Mouse (Mus musculus) neural tube, embryonic 11.5 days (tissue): ENCODE results near the gene Ano4. TPM values are rescaled to one million over a fixed set of nuclear protein-coding genes. Genes with fewer than 3 reads are reported as not detected.
A peak's percentile ranks its signal among the peaks of the same experiment; 100 is the strongest.

Experiments used
- ATAC-seq: fragments of 200-750 bp; cut with Nextera tagmentation; 2 replicates; pipeline ENCODE4 v1.8.0; 2017; ENCODE audit warnings: moderate number of reproducible peaks, mild to moderate bottlenecking, moderate TSS enrichment, moderate library complexity; ENCODE audit not compliant: insufficient read depth, low FRiP score, low TSS enrichment
- DNase-seq: peaks from one replicate; pipeline ENCODE4 v3.0.0-alpha.2; 2015; ENCODE audit warnings: low spot score
- H3K27ac ChIP-seq: fragments of 300-500 bp; sonication (generic); 2 replicates; pipeline ENCODE4 v1.5.1; 2014; ENCODE audit warnings: low read depth, mild to moderate bottlenecking, low read length
- H3K27me3 ChIP-seq: fragments of 300-500 bp; sonication (generic); 2 replicates; pipeline ENCODE4 v1.6.1; 2014; ENCODE audit warnings: mild to moderate bottlenecking, low read length, mixed read lengths; ENCODE audit not compliant: control insufficient read depth, insufficient read depth
- H3K36me3 ChIP-seq: fragments of 300-500 bp; sonication (generic); 2 replicates; pipeline ENCODE4 v1.6.1; 2014; ENCODE audit warnings: mild to moderate bottlenecking, low read length, moderate library complexity, mixed read lengths; ENCODE audit not compliant: control insufficient read depth, insufficient read depth
- H3K4me1 ChIP-seq: fragments of 300-500 bp; sonication (generic); 2 replicates; pipeline ENCODE4 v1.6.1; 2014; ENCODE audit warnings: low read length, mixed read lengths; ENCODE audit not compliant: control insufficient read depth, insufficient read depth
- H3K4me2 ChIP-seq: fragments of 300-500 bp; sonication (generic); 2 replicates; pipeline ENCODE4 v1.6.1; 2014; ENCODE audit warnings: low read depth, mild to moderate bottlenecking, moderate library complexity
- H3K4me3 ChIP-seq: fragments of 300-500 bp; sonication (generic); 2 replicates; pipeline ENCODE4 v1.5.1; 2014; ENCODE audit warnings: low read depth, low read length
- H3K9ac ChIP-seq: fragments of 300-500 bp; sonication (generic); 2 replicates; pipeline ENCODE4 v1.6.1; 2014; ENCODE audit warnings: mild to moderate bottlenecking, low read length
- H3K9me3 ChIP-seq: fragments of 300-500 bp; sonication (generic); 2 replicates; pipeline ENCODE4 v1.6.1; 2016; ENCODE audit warnings: low read length; ENCODE audit not compliant: control insufficient read depth
- WGBS: fragments of 180-500 bp; shearing (Covaris S2); extraction: QIAGEN DNeasy Blood & Tissue Kit; methylation state at CpG from one replicate; pipeline ENCODE4 v1.1.7; 2014; 5-methylcytosine and 5-hydroxymethylcytosine counted together
- polyA plus RNA-seq: library from polyadenylated mRNA; unstranded; fragments of >200 nt; fragmentation: Nextera tagmentation; extraction: Ambion mirVana; gene quantifications from 2 replicates; pipeline ENCODE4 v1.2.1, GENCODE M21; 2014

Ano4 gene
- polyA plus RNA-seq, 1 experiment from 2014 or later: 1.4 TPM

- Histone ChIP-seq H3K4me2 (no peak overlapping the region), H3K27ac (no peak overlapping the region), H3K9me3 (no peaks in the 10 kb centered on the region), H3K4me3 (no peak overlapping the region), H3K27me3 (no peaks in the 10 kb centered on the region), H3K36me3 (no peaks in the 10 kb centered on the region), H3K9ac (no peak overlapping the region), H3K4me1 (no peaks in the 10 kb centered on the region)
- WGBS: 32% methylated on average over 8 of the region's 8 CpGs
- DNase-seq (peak; percentile 29), ATAC-seq (no peak)
Measured at GRCm38 (mm10) chr10:88983444-88983843, 361.1 kb downstream of the Ano4 start.

DNA sequence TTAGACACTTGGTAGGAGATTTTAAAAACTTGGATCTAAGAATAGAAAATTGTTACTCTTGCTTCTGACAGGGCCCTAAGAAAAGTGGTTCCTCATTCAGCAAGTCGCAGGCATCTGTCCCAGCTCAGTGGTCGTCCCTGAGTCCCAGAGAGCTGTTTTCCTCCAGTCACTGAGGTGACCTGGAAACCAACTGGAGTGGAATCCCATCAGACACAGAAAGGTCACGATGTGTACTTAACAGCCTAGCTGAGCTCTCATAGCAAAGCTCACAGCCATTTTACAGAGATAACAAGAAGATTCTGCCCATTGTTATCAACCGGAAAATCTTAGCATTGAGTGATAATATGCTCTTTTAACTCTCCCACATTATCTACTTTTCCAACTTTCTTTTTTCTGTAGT lies 365.1 kb downstream of the Ano4 start:
- H3K4me2 ChIP-seq: no peak overlapping the region
- no peak for DNase-seq
- WGBS: 83% methylated on average over 4 of the region's 4 CpGs
- no peak overlapping the region for H3K4me3 ChIP-seq
- no peaks in the 10 kb centered on the region for H3K27me3 ChIP-seq
- H3K27ac ChIP-seq: no peak overlapping the region
- H3K9ac ChIP-seq: no peak overlapping the region
- H3K9me3 ChIP-seq: no peaks in the 10 kb centered on the region
- no peaks in the 10 kb centered on the region for H3K36me3 ChIP-seq
- ATAC-seq: no peak
- H3K4me1 ChIP-seq: no peaks in the 10 kb centered on the region

- WGBS: 83% methylated on average over 6 of the region's 6 CpGs
- no peaks in the 10 kb centered on the region for H3K27me3 ChIP-seq
- H3K9ac ChIP-seq: no peak overlapping the region
- DNase-seq (no peak), ATAC-seq (no peak)
- no peak overlapping the region for H3K4me3 ChIP-seq
- no peaks in the 10 kb centered on the region for H3K9me3 ChIP-seq
- no peaks in the 10 kb centered on the region for H3K4me1 ChIP-seq
- no peaks in the 10 kb centered on the region for H3K36me3 ChIP-seq
- H3K4me2 ChIP-seq: no peak overlapping the region
- H3K27ac ChIP-seq: no peak overlapping the region
Measured at GRCm38 (mm10) chr10:88978932-88979331, 365.6 kb downstream of the Ano4 start.

- 85% methylated on average over 7 of the region's 7 CpGs for WGBS
- H3K27me3 ChIP-seq: no peaks in the 10 kb centered on the region
- ATAC-seq (no peak), DNase-seq (no peak)
- H3K4me1 ChIP-seq: no peaks in the 10 kb centered on the region
- no peak overlapping the region for H3K9ac ChIP-seq
- no peak overlapping the region for H3K4me3 ChIP-seq
- no peaks in the 10 kb centered on the region for H3K36me3 ChIP-seq
- no peaks in the 10 kb centered on the region for H3K9me3 ChIP-seq
- no peak overlapping the region for H3K4me2 ChIP-seq
- no peak overlapping the region for H3K27ac ChIP-seq
Measured at GRCm38 (mm10) chr10:88970951-88971725, 373.4 kb downstream of the Ano4 start.

GRCm38 (mm10) chr10:88968586-88968985 lies 376.0 kb downstream of the Ano4 start:
- ATAC-seq: no peak
- no peaks in the 10 kb centered on the region for H3K27me3 ChIP-seq
- DNase-seq: no peak
- H3K4me3 ChIP-seq: no peak overlapping the region
- H3K4me1 ChIP-seq: no peaks in the 10 kb centered on the region
- WGBS: 92% methylated on average over 5 of the region's 5 CpGs
- H3K9ac ChIP-seq: no peak overlapping the region
- no peak overlapping the region for H3K27ac ChIP-seq
- H3K4me2 ChIP-seq: no peak overlapping the region
- H3K36me3 ChIP-seq: no peaks in the 10 kb centered on the region
- H3K9me3 ChIP-seq: no peaks in the 10 kb centered on the region

DNA sequence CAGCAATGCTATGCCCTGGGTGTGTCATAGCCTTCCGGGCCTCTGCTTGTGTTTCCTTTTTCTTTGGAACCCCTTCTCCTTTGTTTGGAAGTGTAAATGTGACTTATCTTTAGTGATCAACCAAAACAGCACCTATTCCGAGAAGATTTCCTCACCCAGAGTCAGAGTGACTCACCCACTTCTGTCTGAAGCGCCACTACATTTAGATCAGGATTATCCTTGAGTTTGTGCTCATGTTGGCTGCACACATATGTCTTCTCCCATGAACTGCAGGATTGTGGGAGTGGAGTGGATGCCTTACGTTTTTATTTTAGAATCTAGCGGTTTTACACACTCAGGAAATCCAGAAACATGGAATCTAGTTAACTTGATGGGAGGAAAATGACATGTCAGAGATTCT lies 383.8 kb downstream of the Ano4 start:
- DNase-seq (no peak), ATAC-seq (no peak)
- Histone ChIP-seq H3K36me3 (no peaks in the 10 kb centered on the region), H3K9ac (no peak overlapping the region), H3K4me2 (no peak overlapping the region), H3K27me3 (no peaks in the 10 kb centered on the region), H3K4me1 (no peaks in the 10 kb centered on the region), H3K27ac (no peak overlapping the region), H3K9me3 (no peaks in the 10 kb centered on the region), H3K4me3 (no peak overlapping the region)
- WGBS: 78% methylated on average over 5 of the region's 5 CpGs

DNA sequence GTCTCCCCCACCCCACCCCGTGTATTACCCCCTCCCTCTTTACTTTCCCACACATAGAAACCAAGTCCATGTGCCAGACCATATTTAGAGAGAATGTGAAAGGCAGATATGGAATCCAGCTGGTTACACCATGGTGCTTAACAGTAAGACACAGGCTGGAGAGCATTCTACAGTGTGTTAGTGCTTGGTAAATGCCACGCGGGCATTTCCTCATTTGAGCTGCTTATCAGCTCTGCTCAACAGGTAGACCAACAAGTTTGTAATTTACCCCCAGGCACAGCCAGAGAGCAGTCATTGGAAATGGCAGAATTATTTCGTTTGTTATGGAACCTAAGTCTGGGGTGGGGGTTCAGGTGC lies 394.3 kb downstream of the Ano4 start:
- Histone ChIP-seq H3K4me1 (no peaks in the 10 kb centered on the region), H3K4me3 (no peak overlapping the region), H3K36me3 (no peaks in the 10 kb centered on the region), H3K27me3 (no peaks in the 10 kb centered on the region), H3K9me3 (no peaks in the 10 kb centered on the region), H3K27ac (no peak overlapping the region), H3K9ac (no peak overlapping the region), H3K4me2 (no peak overlapping the region)
- no peak for DNase-seq
- no peak for ATAC-seq
- WGBS: 86% methylated on average over 4 of the region's 4 CpGs

- H3K27me3 ChIP-seq: no peaks in the 10 kb centered on the region
- ATAC-seq: no peak
- WGBS: 91% methylated on average over 12 of the region's 12 CpGs
- H3K4me1 ChIP-seq: no peaks in the 10 kb centered on the region
- no peaks in the 10 kb centered on the region for H3K36me3 ChIP-seq
- H3K4me3 ChIP-seq: no peak overlapping the region
- H3K4me2 ChIP-seq: no peak overlapping the region
- H3K9ac ChIP-seq: no peak overlapping the region
- no peak for DNase-seq
- H3K27ac ChIP-seq: no peak overlapping the region
- H3K9me3 ChIP-seq: no peaks in the 10 kb centered on the region
Measured at GRCm38 (mm10) chr10:88949649-88950296, 394.8 kb downstream of the Ano4 start.
